Mouse (Mus musculus) cortical plate, adult 2 months (tissue): ENCODE results near the gene Gm30302.

Experiments used
- CTCF ChIP-seq: fragments of 200-500 bp; IDR thresholded peaks from 2 replicates; pipeline ENCODE4 v1.5.1; 2011; ENCODE audit warnings: mild to moderate bottlenecking, control low read depth, low read length; ENCODE audit not compliant: insufficient read depth; ENCODE audit errors: extremely low read depth
- POLR2A ChIP-seq: fragments of 200-500 bp; IDR thresholded peaks from 2 replicates; pipeline ENCODE4 v1.6.1; 2011; ENCODE audit warnings: mild to moderate bottlenecking, low read length, control low read depth; ENCODE audit not compliant: insufficient read depth; ENCODE audit errors: extremely low read depth

- no peak for TF ChIP-seq CTCF
- no peak for TF ChIP-seq POLR2A
Measured at GRCm38 (mm10) chr13:49830355-49830754, 31.6 kb upstream of the Gm30302 start.
